Mouse (Mus musculus): ENCODE data around the gene Polr2i. TPM values are rescaled to one million over a fixed set of nuclear protein-coding genes. Genes with fewer than 3 reads are reported as not detected.
"Not testable (repeated sequence)": the region's sequence is repeated elsewhere in the genome, so short reads cannot be mapped to it uniquely, and the experiment has no call there.

Gene Polr2i
- total RNA-seq, 2 experiments from 2014 or later = 72.1 to 73.3 TPM

DNA sequence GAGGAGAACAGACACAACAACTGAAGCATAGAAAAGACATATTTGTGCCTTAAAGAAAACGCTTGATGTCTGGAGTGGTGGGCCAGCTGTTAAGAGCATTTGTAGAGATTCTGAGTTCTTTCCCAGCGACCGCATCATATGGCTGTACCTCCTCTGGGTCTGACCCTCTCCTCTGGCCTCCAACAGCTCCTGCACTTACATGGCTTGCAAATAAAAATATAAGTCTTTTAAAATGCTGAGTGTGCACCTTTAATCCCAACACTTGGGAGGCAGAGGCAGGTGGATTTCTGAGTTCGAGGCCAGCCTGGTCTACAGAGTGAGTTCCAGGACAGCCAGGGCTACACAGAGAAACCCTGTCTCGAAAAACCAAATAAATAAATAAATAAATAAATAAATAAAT is 31.1 kb upstream of the Polr2i start:
- DNase-seq (ENCODE audit: extremely low spot score in 1 of 2, low spot score in 2 of 2); intact Hi-C loops (cut with DNase I): not testable (repeated sequence)

DNA sequence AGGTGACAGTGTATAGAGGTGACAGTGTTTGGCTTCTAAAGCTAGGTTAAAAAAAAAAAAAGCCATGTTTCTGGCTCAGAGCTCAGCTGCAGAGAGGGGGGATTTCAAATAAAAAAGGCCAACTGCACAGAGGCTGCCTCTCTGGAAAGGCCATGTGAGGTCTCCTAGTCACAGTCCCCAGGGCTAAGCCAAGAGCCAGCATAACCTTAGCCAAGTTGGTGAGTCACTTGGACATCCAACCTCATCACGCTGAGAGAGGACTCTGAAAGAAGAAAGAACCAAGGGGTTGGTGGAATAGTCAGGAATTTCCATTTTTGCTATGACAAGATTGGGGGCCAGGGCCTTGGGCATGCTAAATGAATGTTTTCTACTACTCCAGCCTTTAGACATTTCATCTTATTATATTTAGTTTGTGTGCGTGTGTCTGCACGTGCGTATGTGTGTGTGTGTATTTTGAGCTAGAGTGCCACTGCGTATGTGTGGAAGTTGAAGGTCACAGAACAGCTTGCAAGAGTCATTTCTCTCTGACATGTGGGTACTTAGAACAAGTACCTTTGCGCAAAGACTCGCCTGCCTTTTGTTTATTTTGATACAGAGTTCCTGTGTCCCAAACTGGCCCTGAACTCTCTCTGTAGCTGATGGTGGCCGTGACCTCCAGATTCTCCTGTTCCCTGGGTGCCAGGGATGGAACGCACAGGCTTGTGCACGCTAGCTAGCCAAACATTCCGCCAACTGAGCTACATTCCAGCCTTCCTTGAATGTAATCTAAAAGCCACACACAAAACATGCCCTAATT is 28.7 kb upstream of the Polr2i start:
- intact Hi-C loops (cut with DNase I) = no loop called here

GRCm38 (mm10) chr7:30204380-30204779 is 27.4 kb upstream of the Polr2i start:
- intact Hi-C loops (cut with DNase I) = no loop called here
- DNase-seq (ENCODE audit: extremely low spot score in 1 of 2, low spot score in 2 of 2) = no peak

More for the DNA sequence above, 28.7 kb upstream of the Polr2i start:
- DNase-seq (ENCODE audit: extremely low spot score in 1 of 2, low spot score in 2 of 2) = no peak

DNA sequence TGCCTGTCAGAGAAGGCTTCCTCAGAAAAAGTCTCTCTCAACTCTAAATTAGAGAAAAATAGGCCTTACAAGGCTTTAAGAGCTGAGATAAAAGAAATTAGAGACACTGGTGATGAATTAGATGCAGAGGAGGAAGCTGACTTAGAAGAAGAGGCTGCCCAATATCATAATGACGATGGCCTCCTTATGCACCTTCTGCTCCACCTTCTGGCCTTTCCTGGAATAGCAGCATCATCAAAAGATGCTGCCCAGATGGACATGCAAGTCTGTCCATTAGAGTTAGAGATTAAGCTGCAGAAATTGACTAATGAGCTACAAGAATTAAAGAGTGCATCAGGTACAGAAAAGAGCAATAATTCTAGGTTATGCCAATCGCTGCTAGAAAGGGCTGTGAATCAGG is 26.4 kb upstream of the Polr2i start:
- intact Hi-C loops (cut with DNase I) = no loop called here
- DNase-seq (ENCODE audit: extremely low spot score in 1 of 2, low spot score in 2 of 2) = peak in 1 of 2 experiments; percentile 57

DNA sequence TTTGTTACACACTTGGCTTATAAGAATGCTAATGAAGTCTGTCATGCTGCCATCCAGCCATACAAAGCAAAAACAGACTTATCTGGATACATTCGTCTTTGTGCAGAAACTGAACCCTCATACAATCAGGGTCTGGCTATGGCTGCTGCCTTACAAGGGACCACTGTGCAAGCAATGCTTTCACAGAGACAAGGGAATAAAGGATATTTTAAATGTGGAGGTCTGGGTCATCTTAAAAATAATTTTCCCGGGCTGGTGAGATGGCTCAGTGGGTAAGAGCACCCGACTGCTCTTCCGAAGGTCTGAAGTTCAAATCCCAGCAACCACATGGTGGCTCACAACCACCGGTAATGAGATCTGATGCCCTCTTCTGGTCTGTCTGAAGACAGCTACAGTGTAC is 25.4 kb upstream of the Polr2i start:
- intact Hi-C loops (cut with DNase I); DNase-seq (ENCODE audit: extremely low spot score in 1 of 2, low spot score in 2 of 2): not testable (repeated sequence)

DNA sequence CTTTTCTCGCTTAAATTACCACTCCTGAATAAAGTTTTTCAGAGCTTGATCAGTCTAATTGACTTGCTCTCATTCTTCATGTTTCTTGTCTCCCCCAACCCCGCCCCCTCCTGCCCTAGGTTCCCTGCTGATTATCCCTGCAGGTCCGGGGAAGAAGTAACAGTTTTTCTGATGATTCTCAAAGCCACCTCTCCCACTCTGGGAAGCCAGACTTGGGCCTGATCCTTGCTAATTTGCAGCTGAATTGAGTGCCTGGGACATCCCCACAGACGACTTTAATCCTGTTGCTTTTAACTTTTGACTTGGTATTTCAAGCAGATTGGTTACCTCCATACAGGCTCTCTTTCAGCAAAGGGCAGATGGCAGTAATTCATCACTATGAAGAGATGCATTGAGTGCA is 20.7 kb upstream of the Polr2i start:
- no peak for DNase-seq (ENCODE audit: extremely low spot score in 1 of 2, low spot score in 2 of 2)

DNA sequence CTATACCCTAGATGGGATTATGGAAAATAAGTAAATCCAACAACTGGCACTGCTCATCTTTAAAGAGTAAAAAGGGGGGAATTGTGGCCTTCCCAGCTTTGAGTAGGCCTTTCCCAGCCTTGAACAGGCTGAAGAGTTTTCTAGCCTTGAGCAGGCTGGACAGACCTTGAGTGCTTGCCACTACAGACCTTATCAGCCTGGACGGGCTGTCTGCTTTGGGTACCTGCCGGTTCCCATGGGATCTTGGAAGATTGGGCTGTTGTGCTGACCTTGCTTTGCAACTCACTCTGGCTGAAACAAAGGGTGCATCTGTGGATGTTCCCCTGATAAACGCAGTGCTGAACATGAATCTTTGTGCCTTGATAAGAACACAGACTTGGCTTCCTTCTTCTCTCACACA is 17.9 kb upstream of the Polr2i start:
- intact Hi-C loops (cut with DNase I) = no loop called here
- DNase-seq (ENCODE audit: extremely low spot score in 1 of 2, low spot score in 2 of 2) = no peak

More for the DNA sequence above, 20.7 kb upstream of the Polr2i start:
- intact Hi-C loops (cut with DNase I) = no loop called here

DNA sequence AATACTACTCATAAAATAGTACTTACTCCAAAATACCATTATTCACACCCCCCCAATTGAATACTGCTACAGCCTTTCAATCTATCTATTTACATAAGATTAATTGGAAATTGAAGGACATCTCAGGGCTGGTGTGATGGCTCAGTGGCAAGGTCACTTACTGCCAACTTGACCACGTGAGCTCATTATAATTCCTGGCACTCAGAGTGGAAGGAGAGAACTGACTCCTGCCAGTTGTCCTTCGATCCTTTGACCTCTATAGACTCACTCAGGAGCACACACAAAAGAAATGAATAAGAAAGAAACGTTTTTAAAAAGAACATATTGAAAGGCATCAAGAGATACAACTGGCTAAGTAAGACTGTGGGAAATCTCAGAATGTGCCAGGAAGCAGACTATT is 15.9 kb upstream of the Polr2i start:
- no peak for DNase-seq (ENCODE audit: extremely low spot score in 1 of 2, low spot score in 2 of 2)
- intact Hi-C loops (cut with DNase I) = loop anchor here (5.0 kb wide), 1 partner anchor 34 kb away; the partner anchor contains the start of gene Cox7a1

DNA sequence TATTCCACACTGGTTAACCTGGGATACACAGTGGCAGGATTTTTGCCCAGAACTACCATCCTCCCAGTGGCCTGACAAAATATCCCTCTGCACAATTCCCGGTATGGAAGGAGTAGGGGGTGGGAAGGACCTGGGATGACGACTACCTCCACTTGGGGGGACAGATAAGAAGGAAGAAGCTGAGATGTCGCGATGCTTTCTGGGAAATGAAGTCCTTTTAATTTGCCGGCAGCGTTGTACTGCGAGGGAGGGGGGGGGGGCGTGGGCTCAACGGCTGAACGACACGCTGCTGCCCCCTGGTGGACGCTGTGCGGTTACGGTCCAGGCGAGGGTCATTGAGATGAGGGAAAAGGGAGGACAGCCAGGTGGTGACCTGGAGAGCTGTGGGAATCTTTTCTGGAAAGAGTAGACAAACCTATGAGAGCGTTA is 15.0 kb upstream of the Polr2i start:
- intact Hi-C loops (cut with DNase I) = loop anchor here (5.0 kb wide), 1 partner anchor 34 kb away; the partner anchor contains the start of gene Cox7a1
- peak; percentile 67 to 84 for DNase-seq (ENCODE audit: extremely low spot score in 1 of 2, low spot score in 2 of 2)

DNA sequence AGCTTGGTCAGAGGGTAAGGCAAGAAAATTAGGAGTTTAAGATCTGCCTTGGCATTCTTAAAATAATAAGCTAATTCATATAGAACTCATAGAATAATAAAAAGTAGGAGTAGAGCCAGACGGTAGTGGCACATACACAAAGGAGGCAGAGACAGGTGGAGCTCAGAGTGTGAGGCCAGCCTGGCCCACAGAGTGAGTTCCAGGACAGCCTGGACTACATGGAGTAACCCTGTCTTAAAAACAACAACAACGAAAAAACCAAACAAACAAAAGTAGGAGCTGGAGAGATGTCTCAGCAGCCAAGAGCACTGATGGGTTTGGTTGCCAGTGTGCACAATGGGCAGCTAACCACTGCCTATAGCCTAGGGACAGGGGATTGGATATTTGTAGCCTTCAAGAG is 14.5 kb upstream of the Polr2i start:
- intact Hi-C loops (cut with DNase I) = loop anchor here (5.0 kb wide), 1 partner anchor 35 kb away; the partner anchor contains the start of gene Cox7a1

DNA sequence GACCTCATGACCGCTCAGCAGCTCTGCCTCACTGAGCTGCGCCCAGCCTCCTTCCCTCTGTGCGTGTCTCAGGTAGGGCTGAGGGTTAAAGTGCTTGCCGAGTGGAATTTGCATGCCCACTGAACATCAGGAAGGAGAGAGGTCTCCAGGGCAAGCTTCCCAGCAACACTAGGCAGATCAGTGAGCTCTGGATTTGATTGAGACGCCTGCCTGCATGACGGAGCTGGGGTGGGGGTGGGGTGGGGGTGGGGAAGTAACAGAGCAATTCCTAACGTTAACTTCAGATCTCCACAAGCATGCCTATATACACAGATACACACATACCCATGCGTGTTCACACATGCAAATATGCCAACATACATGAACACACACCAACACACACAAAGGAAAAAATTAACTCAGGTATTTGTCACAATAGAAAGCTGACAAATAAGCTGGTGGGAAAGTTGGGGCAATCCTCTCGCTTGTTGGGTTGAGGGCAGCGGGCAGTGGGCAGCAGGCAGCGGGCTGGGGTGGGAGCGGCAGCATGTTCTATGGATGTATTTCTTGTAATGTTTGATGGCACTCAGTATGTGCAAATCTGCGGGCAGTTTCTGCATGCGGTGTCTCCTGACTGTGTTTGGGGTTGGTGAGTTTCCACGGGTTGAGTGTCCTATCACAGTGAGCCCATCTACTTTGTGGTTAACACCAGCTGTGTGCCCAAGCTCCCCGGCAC is 12.3 kb upstream of the Polr2i start:
- no peak for DNase-seq (ENCODE audit: extremely low spot score in 1 of 2, low spot score in 2 of 2)
- intact Hi-C loops (cut with DNase I) = loop anchor here (5.0 kb wide), 1 partner anchor 37 kb away; the partner anchor contains the start of gene Cox7a1

More for the DNA sequence above, 14.5 kb upstream of the Polr2i start:
- no peak for DNase-seq (ENCODE audit: extremely low spot score in 1 of 2, low spot score in 2 of 2)

DNA sequence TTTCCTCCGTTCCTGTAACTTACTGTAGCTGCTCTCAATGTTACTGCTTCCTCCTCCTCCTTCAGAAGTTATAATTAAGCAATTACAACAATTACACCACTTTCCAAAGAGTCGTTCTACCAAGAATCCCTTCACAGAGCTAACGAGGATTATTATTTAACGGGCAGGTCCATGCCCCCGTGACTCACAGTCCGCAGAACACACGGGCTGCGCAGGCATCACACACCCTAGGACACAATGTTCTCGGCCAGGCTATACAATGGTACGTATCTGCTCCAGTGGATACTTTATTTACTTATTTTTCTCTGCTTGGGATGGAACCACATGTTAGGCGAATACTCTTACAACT is 11.8 kb upstream of the Polr2i start:
- no peak for DNase-seq (ENCODE audit: extremely low spot score in 1 of 2, low spot score in 2 of 2)
- intact Hi-C loops (cut with DNase I) = no loop called here

- intact Hi-C loops (cut with DNase I) = no loop called here
- no peak for DNase-seq (ENCODE audit: extremely low spot score in 1 of 2, low spot score in 2 of 2)
Observed at GRCm38 (mm10) chr7:30221433-30221832, 10.3 kb upstream of the Polr2i start.

DNA sequence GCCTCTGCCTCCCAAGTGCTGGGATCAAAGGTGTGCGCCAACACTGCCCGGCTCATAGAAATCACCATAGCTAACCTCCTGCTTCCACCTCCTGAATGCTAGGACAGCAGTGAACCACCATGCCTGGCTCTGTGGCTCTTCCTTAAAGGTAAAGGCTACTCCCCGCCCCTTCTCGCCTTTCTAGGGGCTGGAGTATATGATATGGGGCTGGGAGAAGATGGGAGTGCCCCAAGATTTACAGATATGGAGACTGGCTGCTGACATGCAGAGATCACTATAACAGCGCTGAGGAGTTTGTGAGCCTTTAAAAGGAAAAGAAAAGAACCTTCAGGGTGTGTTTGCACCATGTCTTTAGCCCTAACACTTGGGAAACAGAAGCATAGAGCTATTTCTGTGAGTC is 9.5 kb upstream of the Polr2i start:
- no peak for DNase-seq (ENCODE audit: extremely low spot score in 1 of 2, low spot score in 2 of 2)

GRCm38 (mm10) chr7:30224206-30224605 is 7.5 kb upstream of the Polr2i start:
- DNase-seq (ENCODE audit: extremely low spot score in 1 of 2, low spot score in 2 of 2) = no peak
- intact Hi-C loops (cut with DNase I) = no loop called here

More for the DNA sequence above, 9.5 kb upstream of the Polr2i start:
- intact Hi-C loops (cut with DNase I) = no loop called here

DNA sequence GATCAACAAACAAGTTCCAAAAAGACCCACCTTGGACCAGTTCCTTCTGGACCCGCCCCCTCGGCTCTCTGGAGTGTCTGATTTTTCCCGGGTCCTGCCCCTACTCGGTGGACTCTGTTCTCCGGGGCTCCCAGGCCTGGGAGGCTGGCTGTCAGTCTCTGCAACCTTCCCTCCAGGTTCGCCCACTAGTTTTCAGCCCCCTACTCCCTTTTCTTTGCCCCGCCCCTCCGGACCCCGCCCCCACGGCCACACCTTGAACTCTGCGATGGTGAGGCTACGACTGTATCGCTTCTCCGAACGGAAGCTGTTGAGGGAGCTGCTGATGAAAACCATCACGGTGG is 450 bp upstream of the Polr2i start:
- peak in 1 of 2 experiments; percentile 56 for DNase-seq (ENCODE audit: extremely low spot score in 1 of 2, low spot score in 2 of 2)

DNA sequence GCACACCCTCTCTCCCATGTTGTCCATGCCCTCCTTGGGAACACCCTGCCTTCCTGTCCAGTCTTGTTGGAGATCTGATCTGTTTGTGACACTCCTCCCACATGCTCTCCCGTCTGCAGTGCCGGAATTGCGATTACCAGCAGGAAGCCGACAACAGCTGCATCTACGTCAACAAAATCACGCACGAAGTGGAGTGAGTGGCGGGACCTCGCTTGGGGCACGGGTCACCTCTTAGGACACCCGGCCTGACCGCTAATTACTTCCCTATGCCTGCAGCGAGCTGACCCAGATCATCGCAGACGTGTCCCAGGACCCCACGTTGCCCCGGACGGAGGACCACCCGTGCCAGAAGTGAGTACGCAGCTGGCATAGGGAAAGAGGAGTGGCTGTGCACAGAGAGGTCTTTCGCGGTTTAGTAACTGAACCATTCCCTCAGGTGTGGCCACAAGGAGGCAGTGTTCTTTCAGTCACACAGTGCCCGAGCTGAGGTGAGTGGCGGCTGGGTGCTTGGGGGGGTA is 942 bp downstream of the Polr2i start:
- intact Hi-C loops (cut with DNase I) = loop anchor here (5.0 kb wide), 1 partner anchor 60 kb away; the partner anchor contains the start of gene Clip3
- peak; percentile 48 to 82 for DNase-seq (ENCODE audit: extremely low spot score in 1 of 2, low spot score in 2 of 2)

More for the DNA sequence above, 450 bp upstream of the Polr2i start:
- intact Hi-C loops (cut with DNase I) = loop anchor here (5.0 kb wide), 1 partner anchor 61 kb away; the partner anchor contains the start of gene Clip3

DNA sequence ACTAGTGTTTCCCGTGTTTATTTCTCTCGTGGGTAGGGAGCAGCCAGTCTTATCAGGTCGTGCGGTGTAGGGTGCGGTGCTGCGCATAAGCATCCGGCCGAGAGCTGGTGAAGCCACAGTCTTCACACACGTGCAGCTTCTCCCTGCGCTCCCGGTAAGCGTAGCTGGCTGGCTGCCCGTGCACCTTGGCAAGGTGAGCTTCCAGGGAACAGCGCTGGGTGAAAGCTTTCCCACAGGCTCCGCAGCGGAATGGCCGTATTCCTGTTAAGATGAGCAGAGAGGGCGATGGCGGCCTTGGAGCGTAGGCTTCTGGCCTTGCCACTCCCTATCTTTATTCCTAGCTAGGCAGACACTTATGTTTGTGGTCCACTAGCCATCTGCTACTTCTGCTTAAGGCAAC is 1.6 kb downstream of the Polr2i start:
- intact Hi-C loops (cut with DNase I) = loop anchor here (5.0 kb wide), 1 partner anchor 59 kb away; the partner anchor contains the start of gene Clip3
- DNase-seq (ENCODE audit: extremely low spot score in 1 of 2, low spot score in 2 of 2) = peak in 1 of 2 experiments; percentile 62

- no peak for DNase-seq (ENCODE audit: extremely low spot score in 1 of 2, low spot score in 2 of 2)
- intact Hi-C loops (cut with DNase I) = loop anchor here (5.0 kb wide), 1 partner anchor 58 kb away; the partner anchor contains the start of gene Clip3
Observed at GRCm38 (mm10) chr7:30234276-30234858, 2.6 kb downstream of the Polr2i start.

Measured in left cerebral cortex, postnatal 10 days (tissue).